Mouse (Mus musculus) frontal cortex, postnatal 14 days (tissue): ENCODE data around the gene Cd48.
"Not testable (repeated sequence)": the region's sequence is repeated elsewhere in the genome, so short reads cannot be mapped to it uniquely, and the experiment has no call there.

Source experiments
- DNase-seq, 2 experiments: peaks; one replicate each; pipeline ENCODE4 v3.0.0; 2022; ENCODE audit warnings: low spot score in 2 of 2

The Cd48 gene

GRCm38 (mm10) chr1:171681531-171682299 is at the start of gene Cd48:
Cd48 (plus strand) TSS chr1:171682009.
- no peak for DNase-seq

DNA sequence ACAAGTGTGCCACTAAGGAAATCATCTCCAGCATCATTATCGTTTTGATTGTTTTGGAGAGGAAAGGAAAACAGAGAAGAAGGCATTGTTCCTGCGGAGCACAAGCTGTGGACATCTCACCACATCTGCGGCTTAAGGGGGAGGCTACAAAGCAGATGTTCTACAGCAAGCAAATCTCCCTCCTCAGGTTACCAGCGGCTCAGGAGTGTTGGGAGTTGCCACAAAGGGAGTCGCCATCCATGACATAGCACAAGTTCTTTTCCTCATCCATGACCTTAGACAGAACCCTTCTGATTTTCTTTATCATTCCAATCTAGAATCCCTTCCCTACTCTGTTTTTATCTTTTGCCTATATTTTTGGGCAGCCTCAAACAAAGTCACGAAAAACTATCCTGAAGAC is 46.1 kb upstream of the Cd48 start:
- DNase-seq = no peak

GRCm38 (mm10) chr1:171637101-171637500 is 44.7 kb upstream of the Cd48 start:
- DNase-seq = no peak

DNA sequence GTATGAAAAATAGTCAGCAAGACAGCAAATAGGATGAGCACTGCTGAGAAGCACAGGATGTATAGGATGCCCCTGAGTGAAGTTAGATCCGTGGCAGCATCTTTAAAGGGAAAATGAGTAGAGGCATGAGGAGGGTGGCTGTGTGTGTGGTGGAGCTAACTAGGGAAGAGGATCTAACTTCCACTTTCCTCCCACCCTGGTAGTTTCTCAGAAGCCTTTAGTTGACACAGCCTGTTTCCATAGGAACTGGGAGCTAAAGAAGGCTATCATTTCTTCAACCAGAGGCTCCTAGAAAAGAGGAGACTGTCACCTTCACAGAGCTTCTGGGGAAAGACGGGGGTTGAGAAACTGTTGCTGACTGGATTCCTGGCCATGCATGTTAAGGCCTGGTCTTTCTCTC is 43.1 kb upstream of the Cd48 start:
- DNase-seq = no peak

DNA sequence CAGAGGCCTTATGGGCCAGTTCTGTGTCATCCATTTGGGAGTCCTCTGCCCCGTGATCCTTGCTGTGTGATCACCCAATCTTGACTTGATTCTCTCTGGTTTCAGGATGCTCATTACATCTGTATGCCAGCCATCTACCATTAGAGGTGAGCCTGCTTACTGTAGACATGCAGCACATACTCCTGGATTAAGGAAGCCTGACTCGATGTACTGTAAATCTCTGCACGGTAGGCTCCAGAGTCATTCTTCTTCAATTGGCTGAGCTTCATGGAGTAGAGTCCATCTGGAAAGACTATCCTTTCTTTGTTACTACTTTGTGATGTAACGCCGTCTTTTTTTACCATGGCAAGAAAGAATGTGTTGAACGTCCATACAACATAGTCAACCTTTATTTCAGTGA is 41.0 kb upstream of the Cd48 start:
- DNase-seq = no peak

GRCm38 (mm10) chr1:171643612-171644011 is 38.2 kb upstream of the Cd48 start:
- DNase-seq = no peak

DNA sequence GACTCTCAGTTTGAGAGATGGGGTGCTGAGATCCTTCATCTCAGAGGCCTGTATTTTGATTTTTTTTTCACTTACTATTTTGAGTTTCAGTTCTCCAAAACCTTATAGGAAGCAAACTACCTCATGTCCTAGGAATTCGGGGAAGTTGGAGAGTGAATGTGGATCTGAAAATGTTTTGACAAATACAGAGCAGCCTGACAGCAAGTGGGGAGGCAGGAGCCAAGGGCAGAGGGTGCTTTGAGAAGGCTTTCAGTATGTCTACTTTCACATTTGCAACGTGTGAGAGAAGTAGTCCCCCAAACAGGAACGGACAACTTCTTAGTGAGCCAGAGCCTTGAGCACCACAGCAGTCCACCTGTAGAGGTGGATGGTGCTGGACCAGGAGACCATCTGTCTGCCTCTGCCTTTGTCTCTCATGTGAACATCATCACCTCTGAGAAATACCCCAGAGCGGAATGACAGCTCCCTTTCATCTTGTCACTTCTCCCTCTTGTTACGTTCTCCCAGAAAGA is 35.3 kb upstream of the Cd48 start:
- no peak for DNase-seq

GRCm38 (mm10) chr1:171647716-171648115 is 34.1 kb upstream of the Cd48 start:
- no peak for DNase-seq

- DNase-seq = no peak
Measured at GRCm38 (mm10) chr1:171648840-171649239, 33.0 kb upstream of the Cd48 start.

- no peak for DNase-seq
Measured at GRCm38 (mm10) chr1:171652734-171653133, 29.1 kb upstream of the Cd48 start, which contains the start of gene Slamf7. Slamf7 (minus strand) TSS chr1:171653035.

- DNase-seq = peak in 1 of 2 experiments; percentile 31
Measured at GRCm38 (mm10) chr1:171658561-171658991, 23.2 kb upstream of the Cd48 start.

DNA sequence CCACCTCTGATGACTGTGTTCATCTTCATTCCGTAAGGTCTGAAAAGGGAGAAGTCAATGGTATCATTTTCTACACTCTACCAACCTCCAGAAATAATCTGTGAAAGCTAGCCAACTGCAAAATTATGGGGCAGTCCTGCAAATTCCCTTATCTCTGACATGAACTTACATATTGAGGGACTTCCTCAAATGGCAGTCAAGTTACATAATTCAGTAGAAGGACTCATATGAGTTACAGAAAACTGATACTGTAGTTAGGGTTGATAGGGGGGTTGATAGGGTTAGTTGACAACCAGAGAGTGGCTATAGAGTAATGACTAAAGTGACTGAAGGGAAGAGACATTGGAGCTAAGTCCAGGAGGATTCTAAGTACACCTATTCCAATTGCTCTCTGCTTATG is 21.4 kb upstream of the Cd48 start:
- no peak for DNase-seq

DNA sequence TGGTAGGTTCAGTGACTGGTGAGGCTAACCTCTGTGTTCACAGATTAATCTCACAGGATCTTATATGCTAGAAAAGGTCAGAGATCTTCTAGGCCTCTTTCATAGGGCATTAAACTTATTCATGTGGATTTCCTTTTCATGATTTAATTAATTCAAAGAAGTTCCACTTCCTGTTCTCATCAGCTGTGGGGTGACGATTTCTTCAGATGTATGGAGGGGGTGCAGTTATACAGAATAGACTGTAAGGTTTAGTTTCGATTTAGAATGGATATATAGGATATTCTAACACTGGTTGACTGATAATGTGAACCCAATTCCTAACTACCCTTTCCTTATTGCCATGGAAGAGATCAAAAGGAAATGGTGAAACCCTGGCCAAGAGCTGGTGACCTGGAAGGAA is 20.3 kb upstream of the Cd48 start:
- DNase-seq = no peak

DNA sequence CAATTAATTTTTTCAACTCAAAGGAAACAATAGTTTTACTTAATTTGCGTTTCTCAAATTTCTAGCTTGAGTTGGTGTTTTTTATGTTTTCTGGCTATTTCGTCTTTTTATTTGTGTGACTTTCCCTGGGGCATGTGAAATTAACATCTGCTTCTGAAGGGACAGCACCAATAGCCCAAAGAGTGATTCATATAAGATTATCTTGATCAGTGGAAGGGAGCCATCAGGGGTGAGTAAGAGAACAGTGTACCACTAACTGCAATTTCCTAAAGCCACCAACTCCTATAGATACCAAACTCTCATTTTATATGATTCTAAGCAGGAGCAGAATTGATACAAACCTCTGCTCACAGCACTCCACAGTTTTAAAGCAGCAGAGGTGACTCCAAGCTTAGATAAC is 18.1 kb upstream of the Cd48 start:
- no peak for DNase-seq

GRCm38 (mm10) chr1:171666350-171666749 is 15.5 kb upstream of the Cd48 start:
- no peak for DNase-seq

DNA sequence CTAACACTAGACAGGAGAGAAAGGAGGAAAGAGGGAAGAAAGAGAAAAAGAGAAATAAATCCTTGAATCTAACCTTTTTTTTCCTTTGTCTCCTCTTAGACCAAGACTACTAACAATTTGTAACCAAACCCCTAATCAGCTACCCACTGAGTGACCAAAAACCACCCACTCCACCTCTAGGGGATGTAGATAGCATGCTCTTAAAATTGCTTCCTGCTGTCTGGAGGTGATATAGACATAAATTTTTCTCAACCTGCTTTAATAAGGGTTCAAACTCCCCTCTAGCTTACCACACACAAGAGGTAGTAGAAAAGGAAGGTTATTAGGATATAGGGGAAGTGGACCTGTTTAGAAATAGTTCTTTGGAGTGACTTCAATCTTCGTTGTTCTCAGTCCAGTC is 14.6 kb upstream of the Cd48 start:
- DNase-seq = no peak

- not testable (repeated sequence) for DNase-seq
Measured at GRCm38 (mm10) chr1:171672451-171672850, 9.4 kb upstream of the Cd48 start.

GRCm38 (mm10) chr1:171672854-171673475 is 8.8 kb upstream of the Cd48 start:
- peak; percentile 17 for DNase-seq

GRCm38 (mm10) chr1:171674467-171674866 is 7.3 kb upstream of the Cd48 start:
- no peak for DNase-seq

DNA sequence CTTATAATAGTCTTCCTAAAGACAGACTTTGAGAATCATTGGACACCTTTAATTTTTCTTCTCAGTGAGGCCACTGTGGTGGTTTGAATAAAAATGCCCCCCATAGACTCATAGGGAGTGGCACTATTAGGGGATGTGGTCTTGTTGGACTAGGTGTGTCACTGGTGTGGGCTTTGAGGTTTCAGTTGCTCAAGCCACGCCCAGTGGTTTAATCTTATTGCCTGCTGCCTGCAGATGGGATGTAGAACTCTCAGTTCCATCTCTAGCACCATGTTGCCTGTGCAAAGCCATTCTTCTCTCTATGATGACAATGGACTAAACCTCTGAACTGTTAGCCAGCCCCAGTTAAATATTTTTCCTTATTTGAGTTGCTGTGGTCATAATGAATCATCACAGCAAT is 4.1 kb upstream of the Cd48 start:
- no peak for DNase-seq

GRCm38 (mm10) chr1:171681009-171681408 is 800 bp upstream of the Cd48 start:
- no peak for DNase-seq

- DNase-seq = no peak
Measured at GRCm38 (mm10) chr1:171684923-171685322, 3.1 kb downstream of the Cd48 start.

DNA sequence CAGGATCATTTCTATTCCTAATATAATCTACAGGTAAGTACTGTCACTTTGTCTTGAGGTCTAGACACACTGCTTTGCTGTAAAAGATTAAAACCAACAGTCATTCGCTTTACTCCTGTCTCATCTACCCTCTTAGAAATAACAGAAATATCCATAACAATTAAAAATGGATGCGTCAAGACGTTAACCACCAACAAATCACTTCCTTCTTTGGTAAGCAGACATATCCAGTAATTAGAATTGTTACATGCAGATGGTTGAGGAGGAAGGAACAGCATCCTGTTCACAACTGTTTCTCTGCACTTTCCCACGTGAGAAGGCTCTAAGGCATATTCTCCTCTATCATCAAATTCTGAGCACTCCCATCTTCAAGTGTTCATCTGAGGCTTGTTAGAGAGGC is 5.5 kb downstream of the Cd48 start:
- no peak for DNase-seq
